Mouse (Mus musculus): Measurements from ENCODE around the gene Adprm. TPM values are rescaled to one million over a fixed set of nuclear protein-coding genes. Genes with fewer than 3 reads are reported as not detected.
A peak's percentile ranks its signal among the peaks of the same experiment; 100 is the strongest.
"Not testable (repeated sequence)": the region's sequence is repeated elsewhere in the genome, so short reads cannot be mapped to it uniquely, and the experiment has no call there.

Gene Adprm
- polyA plus RNA-seq, 1 experiment from 2014 or later, result 39.5 TPM

DNA sequence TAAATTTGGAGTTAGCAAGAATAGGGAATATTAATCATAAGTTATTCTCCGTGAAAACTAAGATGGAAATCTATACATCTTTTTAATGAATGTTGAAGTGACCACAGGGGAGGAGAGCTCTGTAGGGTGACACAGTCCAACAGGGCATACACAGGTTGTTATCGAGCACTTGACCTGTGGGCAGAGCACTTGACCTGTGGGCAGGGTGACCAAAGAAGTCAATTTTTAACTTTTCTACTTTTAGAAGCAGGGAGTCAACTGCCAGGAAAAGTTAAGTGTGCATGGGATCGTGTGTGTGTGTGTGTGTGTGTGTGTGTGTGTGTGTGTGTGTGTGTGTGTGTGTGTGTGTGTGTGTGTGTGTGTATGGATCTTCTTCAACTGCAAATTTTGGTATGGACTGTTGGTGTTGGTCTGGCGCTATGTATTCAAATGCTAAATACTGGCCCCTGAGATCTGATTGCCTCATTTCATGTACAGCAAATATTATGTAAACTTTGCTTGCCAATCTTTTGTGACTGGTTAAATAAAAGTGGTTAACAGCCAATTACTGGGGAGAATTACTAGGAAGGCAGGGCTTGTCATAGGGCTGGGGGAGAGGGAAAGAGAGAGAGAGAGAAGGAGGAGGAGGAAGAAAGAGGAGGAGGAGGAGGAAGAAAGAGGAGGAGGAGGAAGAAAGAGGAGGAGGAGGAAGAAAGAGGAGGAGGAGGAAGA is 17.5 kb downstream of the Adprm start:
- Histone ChIP-seq H3K9ac (replicated peaks; ENCODE audit: low read length) (no peak overlapping the region), H3K27me3 (ENCODE audit: control insufficient read depth, insufficient read depth, low read length) (no peaks in the 10 kb centered on the region), H3K36me3 (replicated peaks; ENCODE audit: control insufficient read depth, insufficient read depth, low read depth, low read length) (peaks cover 5% of the 10 kb centered on the region; the same call in 1 of the 2 replicates), H3K4me3 (ENCODE audit: low read depth, low read length) (no peak overlapping the region), H3K4me2 (ENCODE audit: low read depth, low read length) (no peak overlapping the region), H3K4me1 (ENCODE audit: control insufficient read depth, insufficient read depth, low read length) (no peaks in the 10 kb centered on the region), H3K9me3 (replicated peaks; ENCODE audit: control insufficient read depth, low read length) (no peaks in the 10 kb centered on the region), H3K27ac (replicated peaks; ENCODE audit: low read depth, low read length) (no peak overlapping the region)
- DNase-seq (ENCODE audit: low spot score) (no peak), ATAC-seq (replicated peaks; ENCODE audit: insufficient number of reproducible peaks, low FRiP score, low TSS enrichment, low read depth) (no peak)
- 77% methylated on average over 4 of the region's 4 CpGs for WGBS

DNA sequence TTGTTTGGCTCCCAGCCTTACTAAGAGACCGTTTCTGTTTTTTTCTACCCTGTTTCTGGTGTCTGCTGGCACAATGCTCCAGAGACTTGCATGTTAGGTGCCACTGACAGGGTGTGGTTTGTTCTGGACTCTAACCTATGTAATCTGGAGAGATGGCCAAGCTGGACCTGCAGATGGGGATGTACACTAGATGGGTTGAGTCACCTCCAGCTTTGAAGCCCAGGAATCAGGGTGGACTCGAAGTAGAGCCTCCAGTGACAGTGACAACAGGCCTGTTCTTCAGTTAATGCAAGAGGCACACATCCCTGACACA is 20.8 kb downstream of the Adprm start:
- no peaks in the 10 kb centered on the region for H3K27me3 ChIP-seq (ENCODE audit: control insufficient read depth, insufficient read depth, low read length)
- H3K9me3 ChIP-seq (replicated peaks; ENCODE audit: control insufficient read depth, low read length), result no peaks in the 10 kb centered on the region
- no peak for ATAC-seq (replicated peaks; ENCODE audit: insufficient number of reproducible peaks, low FRiP score, low TSS enrichment, low read depth)
- no peak overlapping the region for H3K9ac ChIP-seq (replicated peaks; ENCODE audit: low read length)
- WGBS, result 70% methylated on average over 2 of the region's 2 CpGs
- no peak for DNase-seq (ENCODE audit: low spot score)
- no peak overlapping the region for H3K27ac ChIP-seq (replicated peaks; ENCODE audit: low read depth, low read length)
- no peak overlapping the region for H3K4me3 ChIP-seq (ENCODE audit: low read depth, low read length)
- no peaks in the 10 kb centered on the region for H3K4me1 ChIP-seq (ENCODE audit: control insufficient read depth, insufficient read depth, low read length)
- H3K4me2 ChIP-seq (ENCODE audit: low read depth, low read length), result no peak overlapping the region
- no peaks in the 10 kb centered on the region for H3K36me3 ChIP-seq (replicated peaks; ENCODE audit: control insufficient read depth, insufficient read depth, low read depth, low read length)

DNA sequence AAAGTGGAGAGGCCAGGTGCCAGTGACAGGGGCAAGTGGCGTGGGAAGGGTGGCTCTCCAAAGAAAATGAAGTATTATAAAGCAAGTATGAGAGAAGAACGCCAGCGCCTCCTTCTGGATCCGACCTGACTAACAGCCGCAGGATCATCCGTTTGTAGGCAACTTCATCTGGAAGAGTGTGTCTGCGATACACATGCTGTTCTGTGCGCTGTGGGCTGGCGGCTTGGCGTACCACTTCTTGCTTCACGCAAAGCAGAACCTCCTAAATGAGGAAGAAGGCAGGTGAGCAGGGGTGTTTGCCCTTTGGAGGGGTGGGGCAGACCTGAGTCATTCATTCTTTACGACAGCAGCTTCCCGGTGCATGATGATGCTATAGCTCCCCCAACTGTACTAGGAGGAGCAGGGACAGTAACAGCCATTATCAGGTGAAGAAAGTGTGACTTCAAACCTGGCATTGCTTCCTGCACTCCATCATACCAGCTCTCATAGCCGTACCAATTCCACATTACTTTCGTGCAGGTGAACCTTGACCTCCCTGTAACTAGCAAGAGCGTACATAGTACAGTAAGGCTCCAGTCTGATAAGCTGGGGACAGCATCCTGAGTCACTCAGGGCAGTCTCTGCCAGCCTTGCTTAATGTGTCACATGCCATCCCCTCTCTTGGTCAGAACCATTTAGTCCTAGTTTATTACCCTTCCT is 21.3 kb downstream of the Adprm start:
- H3K4me3 ChIP-seq (ENCODE audit: low read depth, low read length), result no peak overlapping the region
- H3K36me3 ChIP-seq (replicated peaks; ENCODE audit: control insufficient read depth, insufficient read depth, low read depth, low read length), result no peaks in the 10 kb centered on the region
- DNase-seq (ENCODE audit: low spot score) (no peak), ATAC-seq (replicated peaks; ENCODE audit: insufficient number of reproducible peaks, low FRiP score, low TSS enrichment, low read depth) (no peak)
- H3K27me3 ChIP-seq (ENCODE audit: control insufficient read depth, insufficient read depth, low read length), result no peaks in the 10 kb centered on the region
- no peak overlapping the region for H3K9ac ChIP-seq (replicated peaks; ENCODE audit: low read length)
- 55% methylated on average over 16 of the region's 16 CpGs for WGBS
- H3K4me1 ChIP-seq (ENCODE audit: control insufficient read depth, insufficient read depth, low read length), result no peaks in the 10 kb centered on the region
- no peak overlapping the region for H3K4me2 ChIP-seq (ENCODE audit: low read depth, low read length)
- H3K9me3 ChIP-seq (replicated peaks; ENCODE audit: control insufficient read depth, low read length), result no peaks in the 10 kb centered on the region
- no peak overlapping the region for H3K27ac ChIP-seq (replicated peaks; ENCODE audit: low read depth, low read length)

DNA sequence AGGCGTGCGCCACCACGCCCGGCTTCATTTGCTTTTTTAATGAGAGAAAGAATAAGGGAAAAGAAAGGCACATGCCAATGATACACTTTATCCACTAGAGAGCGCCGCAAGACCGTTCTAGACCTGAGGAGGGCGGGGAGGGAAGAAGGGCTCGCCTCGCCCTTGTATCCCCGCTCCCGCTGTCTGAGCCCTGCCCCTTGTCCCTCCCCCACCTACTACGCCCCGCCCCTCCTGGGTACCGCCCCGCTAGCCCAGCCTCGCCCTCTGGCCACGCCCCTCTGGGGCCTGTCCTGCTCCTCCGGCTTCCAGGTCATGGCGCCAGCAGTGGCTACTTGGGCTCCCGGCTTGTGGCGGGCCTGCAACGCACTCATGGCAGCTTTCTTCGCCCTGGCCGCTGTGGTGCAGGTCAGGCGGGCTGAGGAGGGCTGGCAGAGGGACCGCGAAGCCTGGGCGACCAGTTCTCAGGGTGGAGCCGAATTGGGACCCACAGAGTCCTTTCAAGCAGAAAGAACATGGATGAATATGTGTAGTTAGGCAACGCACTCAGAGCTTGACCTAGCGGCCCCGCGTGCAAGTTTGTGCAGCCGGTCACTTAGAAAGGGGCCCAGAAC is 27.4 kb downstream of the Adprm start, which contains the start of gene Tmem220:
Tmem220 (plus strand) TSS at position 288 of the 611 bp plus-strand sequence.
- Histone ChIP-seq H3K4me1 (ENCODE audit: control insufficient read depth, insufficient read depth, low read length) (no peaks in the 10 kb centered on the region), H3K36me3 (replicated peaks; ENCODE audit: control insufficient read depth, insufficient read depth, low read depth, low read length) (no peaks in the 10 kb centered on the region), H3K9me3 (replicated peaks; ENCODE audit: control insufficient read depth, low read length) (no peaks in the 10 kb centered on the region), H3K9ac (replicated peaks; ENCODE audit: low read length) (peak within 1 kb of the TSS; percentile 45), H3K27ac (replicated peaks; ENCODE audit: low read depth, low read length) (no peak within 1 kb of the TSS), H3K27me3 (ENCODE audit: control insufficient read depth, insufficient read depth, low read length) (no peaks in the 10 kb centered on the region), H3K4me2 (ENCODE audit: low read depth, low read length) (peak within 1 kb of the TSS; percentile 48), H3K4me3 (ENCODE audit: low read depth, low read length) (peak within 1 kb of the TSS; percentile 28)
- ATAC-seq (replicated peaks; ENCODE audit: insufficient number of reproducible peaks, low FRiP score, low TSS enrichment, low read depth), result peak; percentile 94
- 3% methylated on average over 33 of the region's 35 CpGs for WGBS
- DNase-seq (ENCODE audit: low spot score), result peak; percentile 96

DNA sequence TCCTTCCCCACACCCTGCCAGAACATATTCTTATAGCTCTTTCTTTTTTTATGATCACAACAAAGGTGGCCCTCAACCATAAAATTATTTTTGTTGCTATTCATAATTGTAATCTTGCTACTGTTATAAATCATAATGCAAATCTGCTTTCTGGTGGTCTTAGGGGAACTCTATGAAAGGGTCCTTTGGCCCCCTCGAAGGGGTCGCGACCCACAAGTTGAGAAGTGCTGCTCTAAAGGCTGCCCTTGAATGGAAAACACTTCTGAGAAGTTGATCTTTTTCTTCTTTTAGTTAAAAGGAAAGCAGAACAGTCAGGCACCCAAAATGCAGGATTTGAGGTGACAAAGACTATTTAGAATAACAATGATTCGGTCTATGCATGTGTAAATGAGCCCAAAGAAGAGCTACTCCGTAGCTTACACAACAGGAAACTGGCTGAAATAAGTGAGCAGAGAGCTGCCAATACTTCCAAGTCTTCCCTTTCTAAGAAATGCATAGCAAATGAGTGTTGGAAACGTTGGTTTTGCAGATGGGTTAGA is 28.5 kb downstream of the Adprm start:
- H3K4me1 ChIP-seq (ENCODE audit: control insufficient read depth, insufficient read depth, low read length), result no peaks in the 10 kb centered on the region
- 28% methylated on average over 6 of the region's 6 CpGs for WGBS
- no peak overlapping the region for H3K27ac ChIP-seq (replicated peaks; ENCODE audit: low read depth, low read length)
- no peaks in the 10 kb centered on the region for H3K9me3 ChIP-seq (replicated peaks; ENCODE audit: control insufficient read depth, low read length)
- no peak overlapping the region for H3K9ac ChIP-seq (replicated peaks; ENCODE audit: low read length)
- no peak overlapping the region for H3K4me3 ChIP-seq (ENCODE audit: low read depth, low read length)
- DNase-seq (ENCODE audit: low spot score) (no peak), ATAC-seq (replicated peaks; ENCODE audit: insufficient number of reproducible peaks, low FRiP score, low TSS enrichment, low read depth) (no peak)
- no peaks in the 10 kb centered on the region for H3K27me3 ChIP-seq (ENCODE audit: control insufficient read depth, insufficient read depth, low read length)
- H3K4me2 ChIP-seq (ENCODE audit: low read depth, low read length), result no peak overlapping the region
- no peaks in the 10 kb centered on the region for H3K36me3 ChIP-seq (replicated peaks; ENCODE audit: control insufficient read depth, insufficient read depth, low read depth, low read length)

DNA sequence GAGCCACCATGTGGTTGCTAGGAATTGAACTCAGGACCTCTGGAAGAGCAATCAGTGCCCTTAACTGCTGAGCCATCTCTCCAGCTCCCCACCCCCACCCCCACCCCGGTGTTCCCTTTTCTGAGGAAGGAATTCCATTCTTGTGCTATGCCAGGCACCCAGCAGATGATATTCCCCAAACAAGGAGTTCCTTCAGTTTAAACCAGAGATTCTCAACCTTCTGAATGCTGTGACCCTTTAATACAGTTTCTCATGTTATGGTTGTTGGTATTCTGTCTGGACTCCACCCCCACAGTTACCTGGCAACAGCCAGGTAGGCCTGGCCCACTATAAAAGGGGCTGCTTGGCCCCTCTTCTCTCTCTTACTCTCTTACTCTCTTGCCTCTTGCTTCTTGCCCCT is 29.2 kb downstream of the Adprm start:
- H3K4me2 ChIP-seq (ENCODE audit: low read depth, low read length); H3K27me3 ChIP-seq (ENCODE audit: control insufficient read depth, insufficient read depth, low read length); H3K36me3 ChIP-seq (replicated peaks; ENCODE audit: control insufficient read depth, insufficient read depth, low read depth, low read length); H3K4me1 ChIP-seq (ENCODE audit: control insufficient read depth, insufficient read depth, low read length); H3K9ac ChIP-seq (replicated peaks; ENCODE audit: low read length); ATAC-seq (replicated peaks; ENCODE audit: insufficient number of reproducible peaks, low FRiP score, low TSS enrichment, low read depth); H3K27ac ChIP-seq (replicated peaks; ENCODE audit: low read depth, low read length); H3K9me3 ChIP-seq (replicated peaks; ENCODE audit: control insufficient read depth, low read length); H3K4me3 ChIP-seq (ENCODE audit: low read depth, low read length); DNase-seq (ENCODE audit: low spot score): not testable (repeated sequence)
- WGBS, result 50% methylated on average over 1 of the region's 1 CpGs

DNA sequence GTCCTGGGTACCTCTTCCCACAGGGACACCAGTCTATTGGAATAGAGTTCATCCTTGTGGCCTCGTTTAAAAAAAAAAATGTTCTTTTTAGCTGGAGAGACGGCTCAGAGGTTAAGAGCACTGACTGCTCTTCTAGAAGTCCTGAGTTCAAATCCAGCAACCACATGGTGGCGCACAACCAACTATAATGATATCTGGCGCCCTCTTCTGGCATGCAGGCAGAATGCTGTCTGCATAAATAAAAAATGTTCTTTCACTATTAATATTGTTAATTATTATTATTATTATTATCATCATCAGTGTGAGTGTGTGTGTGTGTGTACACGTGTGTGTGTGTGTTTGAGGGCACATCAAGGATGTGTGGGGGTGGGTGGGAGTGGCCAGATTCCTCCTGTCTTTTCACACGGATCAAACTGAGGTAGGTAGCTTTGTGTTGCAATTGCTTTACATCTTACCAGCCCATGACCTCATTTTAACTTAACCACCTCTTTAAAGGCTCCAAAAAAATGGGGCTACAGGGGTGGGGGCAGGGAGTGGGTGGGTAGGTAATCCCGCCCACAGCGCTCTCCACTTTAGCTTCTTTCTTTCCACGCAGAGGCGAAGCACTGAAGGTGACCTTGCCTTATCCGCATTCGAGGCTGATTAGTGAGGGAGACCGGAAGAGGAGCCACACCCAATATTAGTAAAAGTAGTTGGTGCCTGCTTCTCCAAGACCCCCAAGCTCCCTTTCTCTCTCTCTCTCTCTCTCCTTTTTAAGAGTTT is 29.9 kb downstream of the Adprm start:
- no peaks in the 10 kb centered on the region for H3K27me3 ChIP-seq (ENCODE audit: control insufficient read depth, insufficient read depth, low read length)
- H3K4me3 ChIP-seq (ENCODE audit: low read depth, low read length), result no peak overlapping the region
- no peak overlapping the region for H3K4me2 ChIP-seq (ENCODE audit: low read depth, low read length)
- H3K36me3 ChIP-seq (replicated peaks; ENCODE audit: control insufficient read depth, insufficient read depth, low read depth, low read length), result no peaks in the 10 kb centered on the region
- H3K4me1 ChIP-seq (ENCODE audit: control insufficient read depth, insufficient read depth, low read length), result no peaks in the 10 kb centered on the region
- ATAC-seq (replicated peaks; ENCODE audit: insufficient number of reproducible peaks, low FRiP score, low TSS enrichment, low read depth), result no peak
- no peak overlapping the region for H3K9ac ChIP-seq (replicated peaks; ENCODE audit: low read length)
- WGBS, result 85% methylated on average over 13 of the region's 13 CpGs
- no peak for DNase-seq (ENCODE audit: low spot score)
- no peak overlapping the region for H3K27ac ChIP-seq (replicated peaks; ENCODE audit: low read depth, low read length)
- no peaks in the 10 kb centered on the region for H3K9me3 ChIP-seq (replicated peaks; ENCODE audit: control insufficient read depth, low read length)

All from embryonic facial prominence, embryonic 11.5 days (tissue).